Mouse (Mus musculus): ENCODE data around the gene Rps6ka5.

Rps6ka5 gene

DNA sequence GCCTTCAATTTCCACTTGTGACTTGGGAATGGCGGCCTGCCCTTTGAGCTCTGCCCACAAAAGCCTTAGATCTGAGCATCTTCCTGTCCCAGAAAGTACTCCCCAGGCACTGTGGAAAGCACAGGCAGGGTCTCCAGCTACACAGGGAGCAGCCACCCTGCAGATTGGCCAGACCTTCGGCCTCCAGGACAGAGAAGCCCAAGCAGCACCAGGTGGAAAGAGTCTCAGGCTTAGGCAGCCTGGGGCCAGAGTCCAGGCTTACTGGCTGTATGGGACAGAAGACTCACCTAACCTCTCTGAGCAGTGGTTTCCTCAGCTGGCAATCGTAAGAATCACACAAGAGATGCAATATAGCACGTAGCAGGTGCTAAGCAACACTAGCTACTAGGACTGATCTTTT, 223.1 kb downstream of the Rps6ka5 start:
- DNase-seq (ENCODE audit: low spot score in 2 of 2) = no peak

- DNase-seq (ENCODE audit: low spot score in 2 of 2) = no peak
Measured at GRCm38 (mm10) chr12:100502544-100502943, 224.2 kb downstream of the Rps6ka5 start.

- no peak for DNase-seq (ENCODE audit: low spot score in 2 of 2)
Measured at GRCm38 (mm10) chr12:100501261-100501660, 225.5 kb downstream of the Rps6ka5 start.

DNA sequence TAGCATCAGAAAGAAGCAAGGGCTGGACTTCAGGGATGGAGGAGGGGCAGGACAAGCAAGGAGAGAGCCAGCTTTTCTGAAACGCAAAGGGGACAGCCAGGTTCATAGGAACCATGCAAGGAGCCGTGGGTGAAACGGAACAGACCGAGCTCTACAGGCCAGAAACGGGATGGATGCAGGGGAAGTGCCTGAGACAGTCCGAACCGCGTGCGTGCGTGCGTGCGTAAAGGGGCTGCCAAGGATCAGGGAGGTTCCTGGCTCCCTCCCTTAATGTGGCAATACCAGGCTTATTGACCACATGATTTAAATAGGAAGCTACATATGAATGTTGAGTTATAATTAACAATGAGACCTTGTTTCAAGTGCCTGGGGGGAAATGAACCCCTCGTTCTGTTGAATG, 227.3 kb downstream of the Rps6ka5 start:
- no peak for DNase-seq (ENCODE audit: low spot score in 2 of 2)
